Mouse (Mus musculus) spleen, adult 2 months (tissue): Measurements from ENCODE around the gene Mrps35.

Experiments used
- CTCF ChIP-seq: fragments of 200-500 bp; IDR thresholded peaks from 2 replicates; pipeline ENCODE4 v1.5.1; 2011; ENCODE audit warnings: mild to moderate bottlenecking, inconsistent platforms; ENCODE audit not compliant: insufficient read depth, insufficient read length, insufficient replicate concordance; ENCODE audit errors: extremely low read depth
- POLR2A ChIP-seq: fragments of 200-500 bp; IDR thresholded peaks from 2 replicates; pipeline ENCODE4 v1.6.1; 2011; ENCODE audit warnings: low read depth, low read length, inconsistent platforms

DNA sequence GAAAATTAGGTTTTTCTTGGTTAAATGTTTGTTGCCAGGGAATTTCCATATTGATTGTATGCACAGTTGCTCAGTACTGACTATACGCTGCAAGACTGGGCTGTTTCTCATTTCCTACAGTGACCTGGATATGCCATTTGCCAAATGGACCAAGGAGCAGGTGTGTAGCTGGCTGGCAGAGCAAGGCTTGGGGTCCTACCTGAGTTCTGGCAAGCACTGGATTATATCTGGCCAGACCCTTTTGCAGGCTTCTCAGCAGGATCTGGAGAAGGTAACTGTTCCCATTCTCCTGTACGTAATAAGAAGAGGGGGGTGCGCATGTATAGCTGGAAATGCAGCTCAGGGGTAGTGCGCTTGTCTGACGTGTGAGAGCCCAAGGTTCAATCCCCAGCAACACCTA lies 21.4 kb upstream of the Mrps35 start:
- TF ChIP-seq CTCF, result no peak
- no peak for TF ChIP-seq POLR2A
